Mouse (Mus musculus) heart, embryonic 12.5 days (tissue): ENCODE results near the gene Spryd3. TPM values are rescaled to one million over a fixed set of nuclear protein-coding genes. Genes with fewer than 3 reads are reported as not detected.
A peak's percentile ranks its signal among the peaks of the same experiment; 100 is the strongest.

Source experiments
- ATAC-seq: fragments of 200-750 bp; cut with Nextera tagmentation; 2 replicates; pipeline ENCODE4 v1.8.0; 2017; ENCODE audit warnings: moderate TSS enrichment, moderate library complexity; ENCODE audit not compliant: insufficient number of reproducible peaks, low FRiP score
- H3K27ac ChIP-seq: fragments of 300-500 bp; sonication (generic); 2 replicates; pipeline ENCODE4 v1.5.1; 2016; ENCODE audit warnings: mild to moderate bottlenecking, moderate library complexity; ENCODE audit not compliant: poor library complexity, severe bottlenecking
- H3K27me3 ChIP-seq: fragments of 300-500 bp; sonication (generic); replicated peaks from 2 replicates; pipeline ENCODE4 v1.6.1; 2016; ENCODE audit warnings: mild to moderate bottlenecking, moderate library complexity
- H3K36me3 ChIP-seq: fragments of 300-500 bp; sonication (generic); 2 replicates; pipeline ENCODE4 v1.6.1; 2016; ENCODE audit warnings: mild to moderate bottlenecking, moderate library complexity
- H3K4me1 ChIP-seq: fragments of 300-500 bp; sonication (generic); replicated peaks from 2 replicates; pipeline ENCODE4 v1.6.1; 2016; ENCODE audit warnings: mild to moderate bottlenecking
- H3K4me2 ChIP-seq: fragments of 300-500 bp; sonication (generic); 2 replicates; pipeline ENCODE4 v1.6.1; 2016; ENCODE audit warnings: mild to moderate bottlenecking, moderate library complexity
- H3K4me3 ChIP-seq: fragments of 300-500 bp; sonication (generic); 2 replicates; pipeline ENCODE4 v1.5.1; 2016; ENCODE audit warnings: mild to moderate bottlenecking
- H3K9ac ChIP-seq: fragments of 300-500 bp; sonication (generic); 2 replicates; pipeline ENCODE4 v1.6.1; 2016; ENCODE audit warnings: mild to moderate bottlenecking, moderate library complexity
- H3K9me3 ChIP-seq: fragments of 300-500 bp; sonication (generic); replicated peaks from 2 replicates; pipeline ENCODE4 v1.6.1; 2016; ENCODE audit warnings: mild to moderate bottlenecking, moderate library complexity
- WGBS: fragments of 180-500 bp; shearing (Covaris S2); methylation state at CpG from one replicate; pipeline ENCODE4 v1.1.7; 2016; 5-methylcytosine and 5-hydroxymethylcytosine counted together
- polyA plus RNA-seq: library from polyadenylated mRNA; unstranded; fragments of >200 nt; fragmentation: Nextera tagmentation; extraction: Ambion mirVana; gene quantifications from 2 replicates; pipeline ENCODE4 v1.2.1, GENCODE M21; 2016

Spryd3 gene
- polyA plus RNA-seq, 1 experiment from 2014 or later = 20.9 TPM

DNA sequence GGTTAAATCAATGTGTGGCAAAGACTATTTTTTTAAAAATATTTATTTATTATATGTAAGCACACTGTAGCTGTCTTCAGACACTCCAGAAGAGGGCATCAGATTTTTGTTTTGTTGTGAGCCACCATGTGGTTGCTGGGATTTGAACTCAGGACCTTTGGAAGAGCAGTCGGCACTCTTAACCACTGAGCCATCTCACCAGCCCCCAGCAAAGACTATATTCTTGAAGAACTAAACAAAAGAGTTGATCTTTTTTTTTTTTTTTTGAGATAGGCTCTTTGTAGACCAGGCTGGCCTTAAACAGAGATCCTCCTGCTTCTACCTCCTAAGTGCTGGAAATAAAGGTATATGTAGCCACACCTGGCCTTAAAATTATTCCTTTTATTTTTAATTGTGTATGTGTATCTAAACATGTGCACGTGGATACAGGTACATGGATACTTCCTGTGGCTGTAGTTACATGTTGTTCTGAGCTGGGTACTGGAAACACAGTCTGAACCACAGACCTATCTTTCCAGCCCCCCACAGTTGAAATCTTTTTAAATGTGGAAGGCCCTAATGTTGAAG, 58.8 kb downstream of the Spryd3 start:
- 90% methylated on average over 2 of the region's 2 CpGs for WGBS
- Histone ChIP-seq H3K9me3 (no peaks in the 10 kb centered on the region), H3K36me3 (peaks cover 5% of the 10 kb centered on the region; the same call in 1 of the 2 replicates), H3K4me3 (no peak overlapping the region), H3K27ac (no peak overlapping the region), H3K27me3 (no peaks in the 10 kb centered on the region), H3K4me1 (peaks cover 15% of the 10 kb centered on the region), H3K4me2 (no peak overlapping the region), H3K9ac (no peak overlapping the region)
- no peak for ATAC-seq

- H3K9ac ChIP-seq = peak overlapping the region; percentile 100
- peak overlapping the region; percentile 97 for H3K4me2 ChIP-seq
- WGBS = 6% methylated on average over 11 of the region's 11 CpGs
- ATAC-seq = no peak
- H3K9me3 ChIP-seq = no peaks in the 10 kb centered on the region
- H3K36me3 ChIP-seq = no peaks in the 10 kb centered on the region
- peaks cover 15% of the 10 kb centered on the region for H3K4me1 ChIP-seq
- H3K27me3 ChIP-seq = no peaks in the 10 kb centered on the region
- peak overlapping the region; percentile 99 for H3K4me3 ChIP-seq
- peak overlapping the region; percentile 94; the same call in 1 of the 2 replicates for H3K27ac ChIP-seq
Observed at GRCm38 (mm10) chr15:102074876-102075585, 61.0 kb downstream of the Spryd3 start.

DNA sequence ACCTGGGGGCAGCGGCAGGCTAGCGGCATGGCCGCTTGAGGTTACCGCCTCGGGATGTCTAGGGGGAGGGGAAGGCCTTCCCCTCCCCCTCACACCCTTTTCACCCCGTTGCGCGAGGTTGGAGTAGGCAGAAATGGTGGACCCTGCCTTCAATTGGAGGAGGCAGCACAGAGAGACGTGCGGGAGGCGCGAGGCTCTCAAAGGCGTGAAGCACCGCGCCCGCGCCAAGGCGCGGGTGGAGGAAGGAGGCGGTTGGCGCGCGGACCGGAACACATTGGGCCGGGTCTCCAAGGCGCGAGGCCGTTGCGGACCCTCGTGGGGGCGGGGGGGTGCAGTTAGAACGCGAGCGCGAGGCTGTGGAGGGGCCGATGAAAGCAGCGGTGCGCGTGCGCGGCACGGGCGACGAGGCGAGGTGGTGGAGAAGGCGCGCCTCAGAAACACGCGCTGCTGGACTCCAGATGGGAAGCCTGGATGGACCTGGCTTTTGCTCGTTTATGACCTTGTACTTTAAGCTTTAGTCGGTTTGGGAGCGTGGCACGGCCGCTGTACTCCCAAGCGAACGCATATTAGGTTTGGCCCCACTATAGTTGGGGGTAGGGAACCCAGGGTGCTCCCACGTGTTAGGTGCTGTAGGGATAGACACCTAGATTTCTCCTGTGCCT, 61.8 kb downstream of the Spryd3 start:
- H3K27me3 ChIP-seq = no peaks in the 10 kb centered on the region
- peak overlapping the region; percentile 99 for H3K4me3 ChIP-seq
- no peaks in the 10 kb centered on the region for H3K9me3 ChIP-seq
- under 1% methylated on average over 57 of the region's 57 CpGs for WGBS
- H3K4me2 ChIP-seq = peak overlapping the region; percentile 97
- peak overlapping the region; percentile 100 for H3K9ac ChIP-seq
- H3K27ac ChIP-seq = peak overlapping the region; percentile 94
- ATAC-seq = peak; percentile 43
- H3K4me1 ChIP-seq = peaks cover 15% of the 10 kb centered on the region
- no peaks in the 10 kb centered on the region for H3K36me3 ChIP-seq

- ATAC-seq = peak; percentile 96
- under 1% methylated on average over 58 of the region's 58 CpGs for WGBS
- no peaks in the 10 kb centered on the region for H3K36me3 ChIP-seq
Observed at GRCm38 (mm10) chr15:102073559-102074069, 62.4 kb downstream of the Spryd3 start, which contains the start of gene Eif4b. TSS of gene Eif4b (plus strand) at chr15:102073773.

DNA sequence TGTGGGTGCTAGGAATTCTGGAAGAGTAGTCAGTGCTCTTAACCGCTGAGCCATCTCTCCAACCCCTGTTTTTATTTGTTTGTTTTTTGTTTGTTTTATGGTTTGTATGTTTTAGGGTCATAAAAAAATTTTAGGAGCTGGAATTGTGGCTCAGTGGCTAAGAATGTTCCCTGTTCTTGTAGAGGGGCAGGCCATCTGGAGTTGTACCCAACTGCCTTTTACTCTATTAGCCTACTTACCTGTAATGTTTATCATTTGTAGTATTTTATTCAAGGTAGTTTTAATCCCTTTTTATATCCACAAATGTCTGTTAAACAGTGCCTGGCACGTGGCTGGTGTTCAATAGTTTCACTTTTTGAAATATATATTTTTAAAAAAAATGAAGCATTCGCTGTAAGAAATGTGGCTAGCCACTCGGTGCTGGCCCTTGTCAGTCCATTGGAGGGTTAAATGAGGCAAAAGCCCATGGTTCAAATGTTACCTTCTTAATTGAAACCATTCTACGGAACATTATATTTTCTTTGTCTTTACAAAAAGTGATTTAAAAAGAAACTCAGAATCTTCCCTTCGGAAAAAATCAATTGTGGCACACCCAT, 63.0 kb downstream of the Spryd3 start:
- Histone ChIP-seq H3K4me1 (peaks cover 15% of the 10 kb centered on the region), H3K9ac (no peak overlapping the region), H3K27ac (no peak overlapping the region), H3K4me3 (peak overlapping the region; percentile 99), H3K36me3 (no peaks in the 10 kb centered on the region), H3K9me3 (no peaks in the 10 kb centered on the region), H3K4me2 (peak overlapping the region; percentile 50), H3K27me3 (no peaks in the 10 kb centered on the region)
- ATAC-seq = peak; percentile 10; the same call in 1 of the 2 replicates
- 15% methylated on average over 6 of the region's 6 CpGs for WGBS

More at GRCm38 (mm10) chr15:102073559-102074069, 62.4 kb downstream of the Spryd3 start, which contains the start of gene Eif4b:
- H3K27me3 ChIP-seq = no peaks in the 10 kb centered on the region
- H3K4me3 ChIP-seq = peak within 1 kb of the TSS; percentile 99
- peak within 1 kb of the TSS; percentile 97 for H3K4me2 ChIP-seq
- H3K4me1 ChIP-seq = peaks cover 15% of the 10 kb centered on the region
- H3K9ac ChIP-seq = peak within 1 kb of the TSS; percentile 100
- no peaks in the 10 kb centered on the region for H3K9me3 ChIP-seq
- H3K27ac ChIP-seq = peak within 1 kb of the TSS; percentile 94

- H3K9me3 ChIP-seq = no peaks in the 10 kb centered on the region
- WGBS = 74% methylated on average over 13 of the region's 13 CpGs
- H3K9ac ChIP-seq = no peak overlapping the region
- H3K27ac ChIP-seq = no peak overlapping the region
- H3K4me3 ChIP-seq = no peak overlapping the region
- no peaks in the 10 kb centered on the region for H3K36me3 ChIP-seq
- H3K4me2 ChIP-seq = no peak overlapping the region
- H3K4me1 ChIP-seq = peaks cover 11% of the 10 kb centered on the region
- no peak for ATAC-seq
- peaks cover 19% of the 10 kb centered on the region for H3K27me3 ChIP-seq
Observed at GRCm38 (mm10) chr15:102070476-102071467, 65.3 kb downstream of the Spryd3 start.

Other genes with a start within 250 kb of the Spryd3 start
- not detected in 2 replicates for gene Krt76, start 243.3 kb downstream of the Spryd3 start, polyA plus RNA-seq
- gene Krt4, start 211.5 kb downstream of the Spryd3 start, polyA plus RNA-seq = not detected in 2 replicates
- gene Krt79, start 195.9 kb downstream of the Spryd3 start, polyA plus RNA-seq = 1.2 and 1.6 TPM in 2 replicates
- gene Krt78, start 181.9 kb downstream of the Spryd3 start, polyA plus RNA-seq = not detected in 2 replicates
- gene Krt8, start 131.8 kb downstream of the Spryd3 start, polyA plus RNA-seq = 20.1 and 27.2 TPM in 2 replicates
- gene Krt18, start 108.1 kb downstream of the Spryd3 start, polyA plus RNA-seq = 30.8 and 38.0 TPM in 2 replicates
- 79.9 and 80.2 TPM in 2 replicates for gene Eif4b, start 62.5 kb downstream of the Spryd3 start, polyA plus RNA-seq
- gene Tns2, start 35.8 kb downstream of the Spryd3 start, polyA plus RNA-seq = 35.3 and 38.7 TPM in 2 replicates
- gene Igfbp6, start 8.1 kb upstream of the Spryd3 start, polyA plus RNA-seq = 1.7 and 2.5 TPM in 2 replicates
- gene Soat2, start 14.3 kb upstream of the Spryd3 start, polyA plus RNA-seq = 0.87 and 1.2 TPM in 2 replicates
- 47.3 and 48.6 TPM in 2 replicates for gene Zfp740, start 67.0 kb upstream of the Spryd3 start, polyA plus RNA-seq
- 39.1 and 39.4 TPM in 2 replicates for gene Csad, start 68.5 kb upstream of the Spryd3 start, polyA plus RNA-seq
- 0.38 and 0.72 TPM in 2 replicates for gene Itgb7, start 95.7 kb upstream of the Spryd3 start, polyA plus RNA-seq
- 12.0 TPM in 2 replicates for gene Rarg, start 121.3 kb upstream of the Spryd3 start, polyA plus RNA-seq
- gene Gm9918, start 134.3 kb upstream of the Spryd3 start, polyA plus RNA-seq = 0.19 TPM in 1 of 2 replicates, not detected in the other
- 46.2 and 48.2 TPM in 2 replicates for gene Mfsd5, start 143.2 kb upstream of the Spryd3 start, polyA plus RNA-seq
- 24.0 and 26.1 TPM in 2 replicates for gene Espl1, start 160.0 kb upstream of the Spryd3 start, polyA plus RNA-seq
- gene Pfdn5, start 189.9 kb upstream of the Spryd3 start, polyA plus RNA-seq = 267 and 273 TPM in 2 replicates
- gene Myg1, start 195.5 kb upstream of the Spryd3 start, polyA plus RNA-seq = 58.8 and 60.7 TPM in 2 replicates
- gene Aaas, start 214.5 kb upstream of the Spryd3 start, polyA plus RNA-seq = 53.8 and 55.8 TPM in 2 replicates
- gene Sp7, start 230.9 kb upstream of the Spryd3 start, polyA plus RNA-seq = 0.34 and 0.58 TPM in 2 replicates